Mouse (Mus musculus): ENCODE measurements at regions not wholly inside any gene's neighbourhood (a gene's known extent, or its start where the extent isn't known, plus 50 kb on each side); places are given as distances from the start of the nearest gene placed in this dataset.
A peak's percentile ranks its signal among the peaks of the same experiment; 100 is the strongest.

- TF ChIP-seq CTCF (IDR thresholded peaks at IDR 0.05; ENCODE audit: borderline replicate concordance, extremely low read depth, insufficient read depth, insufficient read length) (peak; percentile 86), POLR2A (IDR thresholded peaks at IDR 0.05; ENCODE audit: borderline replicate concordance, extremely low read depth, insufficient read depth, insufficient read length, poor library complexity, severe bottlenecking) (no peak)
Observed at GRCm38 (mm10) chr13:25932810-25933209, 662.5 kb upstream of the Nrsn1 start.

Measured in brain, embryonic 14.5 days (tissue).